Mouse (Mus musculus) E14TG2a.4 (cell line): Measurements from ENCODE around the gene Mb21d2.

Experiments
- H3K27me3 ChIP-seq: 2 replicates; pipeline ENCODE4 v1.6.1; 2014; ENCODE audit warnings: low read length, control low read depth; ENCODE audit not compliant: insufficient read depth
- H3K36me3 ChIP-seq: 2 replicates; pipeline ENCODE4 v1.6.1; 2014; ENCODE audit warnings: low read length, control low read depth; ENCODE audit not compliant: insufficient read depth
- H3K4me1 ChIP-seq: replicated peaks from 2 replicates; pipeline ENCODE4 v1.6.1; 2014; ENCODE audit warnings: low read depth, low read length, control low read depth
- H3K4me3 ChIP-seq: replicated peaks from 2 replicates; pipeline ENCODE4 v1.5.1; 2014; ENCODE audit warnings: mild to moderate bottlenecking, low read length
- H3K9me3 ChIP-seq: 2 replicates; pipeline ENCODE4 v1.6.1; 2014; ENCODE audit warnings: low read length, control low read depth
- CTCF ChIP-seq: conservative IDR thresholded peaks from 2 replicates; pipeline ENCODE4 v1.5.1; 2014; ENCODE audit warnings: low read length
- NANOG ChIP-seq: IDR thresholded peaks from 2 replicates; pipeline ENCODE4 v1.6.1; 2014; ENCODE audit warnings: borderline replicate concordance, low read length, mixed read lengths
- POU5F1 ChIP-seq: IDR thresholded peaks from 2 replicates; pipeline ENCODE4 v1.6.1; 2014; ENCODE audit warnings: low read length, borderline replicate concordance

The Mb21d2 gene

DNA sequence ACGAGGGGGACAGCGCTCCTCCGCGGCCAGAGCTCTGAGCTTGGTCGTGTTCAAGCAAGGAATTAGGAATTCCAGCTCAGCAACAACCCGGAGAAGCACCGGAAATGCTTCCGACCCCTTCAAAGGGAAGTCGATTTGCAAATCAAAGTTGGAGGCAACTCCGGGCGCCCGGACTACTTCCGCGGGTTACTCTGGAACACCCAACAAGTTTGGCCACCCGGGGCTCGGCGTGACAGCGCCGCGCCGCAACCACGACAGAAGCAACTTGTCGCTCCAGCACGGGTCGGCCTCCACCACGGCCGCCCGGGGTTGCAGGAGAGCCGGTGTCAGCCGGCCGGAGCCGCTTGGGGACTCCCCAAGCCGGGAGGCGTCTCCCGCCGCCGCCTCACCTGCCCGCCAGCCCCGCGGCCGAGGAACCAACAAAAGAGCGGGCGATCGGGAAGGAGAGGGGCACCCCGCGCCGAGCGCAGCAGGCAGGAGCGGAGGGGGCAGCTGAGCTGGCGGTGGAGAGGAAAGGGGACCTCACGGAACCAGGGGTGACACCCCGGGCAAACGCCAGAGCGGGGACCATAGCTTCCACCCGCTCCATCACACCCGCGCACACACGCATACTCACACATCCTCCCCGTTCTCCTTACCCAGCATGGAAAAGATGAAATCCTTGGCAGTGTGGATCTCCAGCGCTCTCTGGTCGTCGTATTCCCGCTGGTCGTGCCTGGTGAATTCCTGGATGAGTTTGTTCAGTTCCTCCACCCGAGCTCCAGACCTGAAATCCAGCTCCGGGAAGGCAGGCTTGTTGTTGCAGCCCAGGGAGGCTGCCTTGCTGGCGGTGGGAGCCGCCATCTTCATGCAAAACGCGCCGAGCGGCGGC is at the start of gene Mb21d2:
TSS of gene Mb21d2 (minus strand) at position 859 of the 871 bp plus-strand sequence.
- H3K4me1 ChIP-seq: peaks cover 70% of the 10 kb centered on the region
- H3K27me3 ChIP-seq: peaks cover 10% of the 10 kb centered on the region
- peak within 1 kb of the TSS; percentile 90 for H3K4me3 ChIP-seq
- no peak for TF ChIP-seq CTCF
- no peak for TF ChIP-seq POU5F1
- no peak for TF ChIP-seq NANOG
- peaks cover 26% of the 10 kb centered on the region for H3K36me3 ChIP-seq
- no peaks in the 10 kb centered on the region for H3K9me3 ChIP-seq

DNA sequence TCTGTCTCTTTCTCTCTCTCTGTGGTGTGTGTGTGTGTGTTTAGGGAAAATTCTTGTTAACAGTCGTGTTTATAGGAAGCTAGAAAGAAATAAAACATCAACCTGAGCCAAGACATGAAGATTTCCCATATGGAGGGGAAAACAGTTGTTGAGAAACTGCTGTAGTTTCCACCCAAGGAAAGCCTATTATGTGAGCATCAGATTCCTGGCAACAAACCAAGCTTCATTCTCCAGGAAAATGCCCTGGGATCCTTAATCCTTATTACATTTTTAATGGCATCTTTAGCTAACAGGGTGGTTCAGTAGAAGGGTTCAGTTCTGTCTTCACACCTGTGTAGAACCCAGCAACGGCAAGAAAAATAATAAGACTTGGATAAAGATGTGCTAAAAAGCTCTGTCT is 36.8 kb upstream of the Mb21d2 start:
- no peak for TF ChIP-seq POU5F1
- no peak for TF ChIP-seq NANOG
- TF ChIP-seq CTCF: no peak
- H3K4me3 ChIP-seq: no peak overlapping the region
- no peaks in the 10 kb centered on the region for H3K4me1 ChIP-seq
- no peaks in the 10 kb centered on the region for H3K9me3 ChIP-seq
- H3K36me3 ChIP-seq: no peaks in the 10 kb centered on the region
- H3K27me3 ChIP-seq: no peaks in the 10 kb centered on the region

DNA sequence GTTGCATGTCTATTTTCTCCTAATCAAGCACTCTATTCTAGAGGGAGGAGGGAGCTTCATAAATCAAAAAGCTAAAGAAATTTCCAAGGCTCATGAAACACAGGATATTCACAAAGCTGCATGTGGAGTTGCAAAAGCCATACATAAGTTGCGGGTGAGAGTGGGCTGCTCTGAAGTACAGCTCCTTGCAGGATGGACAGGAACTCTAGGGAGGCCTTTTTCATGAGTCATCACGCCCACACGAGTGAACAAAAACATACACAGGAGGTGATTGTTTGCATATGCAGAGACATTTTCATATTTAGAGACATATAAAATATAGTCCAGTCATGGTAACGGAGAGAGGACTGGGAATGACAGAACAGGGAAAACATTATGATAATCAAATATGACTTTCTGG is 34.6 kb upstream of the Mb21d2 start:
- H3K4me3 ChIP-seq: no peak overlapping the region
- no peaks in the 10 kb centered on the region for H3K9me3 ChIP-seq
- no peaks in the 10 kb centered on the region for H3K4me1 ChIP-seq
- TF ChIP-seq CTCF (no peak), POU5F1 (no peak)
- H3K36me3 ChIP-seq: no peaks in the 10 kb centered on the region
- no peaks in the 10 kb centered on the region for H3K27me3 ChIP-seq

DNA sequence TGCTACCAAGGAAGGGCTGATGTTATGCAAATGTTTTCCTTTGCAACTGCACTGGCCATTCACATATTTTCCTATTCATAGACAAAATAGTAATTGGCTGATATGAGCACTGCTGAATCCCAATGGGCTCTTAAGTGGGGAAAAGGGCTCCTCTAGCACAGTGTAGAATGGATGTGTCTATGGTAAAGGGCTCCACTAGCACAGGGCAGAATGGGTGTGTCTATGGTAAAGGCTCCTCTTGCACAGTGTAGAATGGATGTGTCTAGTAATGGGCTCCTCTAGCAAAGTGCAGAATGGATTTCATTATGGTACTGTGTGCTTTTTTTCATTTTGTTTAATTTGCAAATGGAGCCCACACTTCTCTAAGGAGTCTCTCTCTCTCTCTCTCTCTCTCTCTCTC is 33.5 kb upstream of the Mb21d2 start:
- Histone ChIP-seq H3K36me3 (no peaks in the 10 kb centered on the region), H3K4me3 (no peak overlapping the region)
- no peak for TF ChIP-seq POU5F1
- TF ChIP-seq CTCF: no peak
- TF ChIP-seq NANOG: no peak

DNA sequence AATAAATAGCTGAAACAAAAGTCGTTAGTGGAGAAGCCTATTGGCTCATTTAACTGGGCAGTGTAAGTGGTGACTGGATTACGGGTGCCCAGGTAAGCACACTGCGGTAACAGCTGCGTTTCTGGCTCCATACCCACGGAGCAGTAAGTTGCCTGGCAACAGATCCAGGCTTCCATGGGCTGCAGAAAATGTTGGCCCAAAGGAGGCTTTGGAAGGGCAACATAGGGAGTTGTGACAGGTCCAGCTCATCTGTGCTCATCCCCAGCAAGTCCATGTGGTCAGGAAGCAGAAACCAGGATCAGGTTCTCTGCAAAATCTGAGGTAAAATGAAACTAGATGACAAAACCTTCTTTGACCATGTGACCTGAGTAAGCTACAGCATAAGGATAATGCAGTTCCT is 20.3 kb upstream of the Mb21d2 start:
- Histone ChIP-seq H3K27me3 (no peaks in the 10 kb centered on the region), H3K4me3 (no peak overlapping the region), H3K36me3 (no peaks in the 10 kb centered on the region), H3K9me3 (no peaks in the 10 kb centered on the region), H3K4me1 (peaks cover 4% of the 10 kb centered on the region)
- no peak for TF ChIP-seq POU5F1
- no peak for TF ChIP-seq CTCF
- TF ChIP-seq NANOG: no peak

More for the DNA sequence above, 33.5 kb upstream of the Mb21d2 start:
- no peaks in the 10 kb centered on the region for H3K27me3 ChIP-seq
- no peaks in the 10 kb centered on the region for H3K9me3 ChIP-seq
- H3K4me1 ChIP-seq: no peaks in the 10 kb centered on the region

DNA sequence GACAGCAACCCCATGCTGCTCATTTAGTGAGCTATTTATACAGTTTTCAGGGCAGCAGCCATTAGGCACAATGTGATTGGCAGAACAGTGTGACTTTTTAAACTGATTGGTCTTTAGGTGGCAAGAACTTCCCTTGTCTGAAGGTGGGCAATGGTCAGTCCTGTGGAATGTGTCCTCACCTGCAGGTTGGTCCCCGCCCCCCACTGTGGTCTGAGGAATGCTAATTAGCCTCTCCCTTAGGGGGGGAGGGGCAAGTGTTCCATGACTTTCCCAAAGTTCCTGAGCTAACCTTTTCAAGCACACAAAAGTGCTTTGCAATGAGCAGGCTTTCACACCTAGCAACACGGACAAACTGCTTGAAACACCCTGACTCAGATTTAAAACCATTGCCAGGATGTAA is 13.8 kb upstream of the Mb21d2 start:
- Histone ChIP-seq H3K4me1 (peaks cover 49% of the 10 kb centered on the region), H3K9me3 (0 out of 2 replicates have a peak, but pooled peaks cover 5% of the 10 kb centered on the region), H3K4me3 (no peak overlapping the region), H3K36me3 (no peaks in the 10 kb centered on the region), H3K27me3 (no peaks in the 10 kb centered on the region)
- TF ChIP-seq NANOG: no peak
- TF ChIP-seq CTCF: no peak
- TF ChIP-seq POU5F1: no peak

DNA sequence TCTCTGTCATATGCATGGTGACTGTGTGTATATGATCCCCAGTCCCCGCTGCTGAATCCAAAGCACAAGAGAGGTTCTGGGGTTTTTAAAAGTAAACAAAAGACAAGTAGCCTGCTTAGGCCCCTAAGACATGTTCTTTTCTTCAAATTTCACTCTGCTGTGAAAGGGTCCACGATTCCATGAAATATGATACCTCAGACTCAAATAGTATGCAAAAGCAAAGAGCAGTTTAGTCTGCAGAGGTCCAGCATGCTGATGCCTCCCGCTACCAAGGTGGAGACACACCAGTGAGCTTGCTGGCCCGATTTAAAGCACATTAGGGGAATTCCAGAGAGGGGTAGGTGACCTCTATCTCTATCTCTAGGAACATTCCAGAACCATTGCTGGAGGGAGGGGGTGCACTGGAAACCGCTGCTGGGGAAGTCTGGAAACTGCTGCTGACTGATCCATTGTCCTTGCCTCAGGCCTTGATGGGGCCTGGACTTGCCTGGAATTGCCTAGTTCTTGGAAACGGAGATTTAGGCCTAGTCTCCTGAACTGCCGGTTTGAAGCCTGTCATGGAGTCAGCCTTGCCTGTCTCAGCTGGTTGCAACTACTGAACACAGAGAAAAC is 6.8 kb upstream of the Mb21d2 start:
- no peaks in the 10 kb centered on the region for H3K27me3 ChIP-seq
- no peak overlapping the region for H3K4me3 ChIP-seq
- TF ChIP-seq CTCF (no peak), POU5F1 (no peak), NANOG (no peak)
- no peaks in the 10 kb centered on the region for H3K9me3 ChIP-seq
- H3K36me3 ChIP-seq: no peaks in the 10 kb centered on the region
- H3K4me1 ChIP-seq: peaks cover 70% of the 10 kb centered on the region

DNA sequence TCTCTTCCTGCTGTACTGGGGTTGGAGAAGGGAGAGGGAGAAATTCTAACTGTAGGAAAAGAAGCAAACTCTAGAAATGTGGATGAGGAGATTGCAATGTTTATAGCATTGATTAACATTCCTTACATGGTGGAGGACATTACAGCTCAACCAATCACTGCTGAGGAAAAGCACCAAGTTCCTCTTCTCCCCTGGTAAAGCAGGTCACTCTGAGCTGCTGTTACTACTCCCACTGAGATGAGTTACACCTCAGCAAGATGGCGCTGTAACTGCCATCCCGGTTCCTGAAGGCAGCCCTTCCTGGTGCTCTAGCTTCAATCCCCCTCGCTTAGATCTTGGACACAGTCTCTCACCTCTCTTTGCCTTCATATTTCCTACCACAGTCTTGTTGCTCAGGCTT is 6.2 kb upstream of the Mb21d2 start:
- Histone ChIP-seq H3K36me3 (no peaks in the 10 kb centered on the region), H3K4me3 (no peak overlapping the region), H3K27me3 (no peaks in the 10 kb centered on the region), H3K4me1 (peaks cover 72% of the 10 kb centered on the region), H3K9me3 (no peaks in the 10 kb centered on the region)
- TF ChIP-seq POU5F1: no peak
- TF ChIP-seq NANOG: no peak
- TF ChIP-seq CTCF: no peak

DNA sequence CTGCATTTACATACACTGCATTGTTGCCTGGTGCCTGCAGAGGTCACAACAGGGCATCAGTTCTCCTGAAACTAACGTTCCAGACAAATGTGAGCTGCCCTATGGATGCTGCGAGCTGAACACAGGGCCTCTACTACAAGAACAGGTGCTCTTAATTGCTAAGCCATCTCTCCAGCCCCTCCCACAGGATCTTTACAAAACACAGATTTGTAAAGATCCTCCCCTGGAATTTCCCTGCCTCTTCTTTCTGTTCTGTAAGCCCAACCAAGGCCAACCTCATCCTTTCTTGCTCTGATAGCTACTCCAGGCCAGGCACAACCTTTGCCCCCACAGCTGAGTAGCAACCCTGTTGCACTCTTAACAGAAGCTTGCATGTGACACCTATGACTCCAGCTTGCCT is 1.7 kb upstream of the Mb21d2 start:
- peaks cover 4% of the 10 kb centered on the region for H3K36me3 ChIP-seq
- H3K9me3 ChIP-seq: no peaks in the 10 kb centered on the region
- H3K4me1 ChIP-seq: peaks cover 63% of the 10 kb centered on the region
- no peak overlapping the region; the same call in 1 of the 2 replicates for H3K4me3 ChIP-seq
- no peak for TF ChIP-seq CTCF
- no peak for TF ChIP-seq POU5F1
- TF ChIP-seq NANOG: no peak
- no peaks in the 10 kb centered on the region; the same call in 1 of the 2 replicates for H3K27me3 ChIP-seq
